Mouse (Mus musculus) midbrain, embryonic 10.5 days (tissue): Measurements from ENCODE around the gene Rcan1. TPM values are rescaled to one million over a fixed set of nuclear protein-coding genes. Genes with fewer than 3 reads are reported as not detected.
A peak's percentile ranks its signal among the peaks of the same experiment; 100 is the strongest.

Experiments used
- DNase-seq: peaks from one replicate; pipeline ENCODE4 v3.0.0-alpha.2; 2017; ENCODE audit warnings: low spot score
- H3K27ac ChIP-seq: fragments of 300-500 bp; sonication (generic); replicated peaks from 2 replicates; pipeline ENCODE4 v1.5.1; 2016; ENCODE audit warnings: mild to moderate bottlenecking
- H3K27me3 ChIP-seq: fragments of 300-500 bp; sonication (generic); 2 replicates; pipeline ENCODE4 v1.6.1; 2016; ENCODE audit warnings: low read depth, mild to moderate bottlenecking; ENCODE audit not compliant: poor library complexity, severe bottlenecking
- H3K36me3 ChIP-seq: fragments of 300-500 bp; sonication (generic); 2 replicates; pipeline ENCODE4 v1.6.1; 2016; ENCODE audit warnings: mild to moderate bottlenecking, moderate library complexity
- H3K4me1 ChIP-seq: fragments of 300-500 bp; sonication (generic); 2 replicates; pipeline ENCODE4 v1.6.1; 2016
- H3K4me3 ChIP-seq: fragments of 300-500 bp; sonication (generic); 2 replicates; pipeline ENCODE4 v1.5.1; 2016; ENCODE audit warnings: mild to moderate bottlenecking, moderate library complexity
- H3K9me3 ChIP-seq: fragments of 300-500 bp; sonication (generic); replicated peaks from 2 replicates; pipeline ENCODE4 v1.6.1; 2016; ENCODE audit warnings: mild to moderate bottlenecking
- WGBS: fragments of 180-500 bp; shearing (Covaris S2); methylation state at CpG from one replicate; pipeline ENCODE4 v1.1.7; 2016; 5-methylcytosine and 5-hydroxymethylcytosine counted together
- polyA plus RNA-seq: library from polyadenylated mRNA; unstranded; fragments of >200 nt; fragmentation: Nextera tagmentation; extraction: Ambion mirVana; gene quantifications from 2 replicates; pipeline ENCODE4 v1.2.1, GENCODE M21; 2016

Rcan1 gene
- polyA plus RNA-seq, 1 experiment from 2014 or later, result 38.8 TPM

DNA sequence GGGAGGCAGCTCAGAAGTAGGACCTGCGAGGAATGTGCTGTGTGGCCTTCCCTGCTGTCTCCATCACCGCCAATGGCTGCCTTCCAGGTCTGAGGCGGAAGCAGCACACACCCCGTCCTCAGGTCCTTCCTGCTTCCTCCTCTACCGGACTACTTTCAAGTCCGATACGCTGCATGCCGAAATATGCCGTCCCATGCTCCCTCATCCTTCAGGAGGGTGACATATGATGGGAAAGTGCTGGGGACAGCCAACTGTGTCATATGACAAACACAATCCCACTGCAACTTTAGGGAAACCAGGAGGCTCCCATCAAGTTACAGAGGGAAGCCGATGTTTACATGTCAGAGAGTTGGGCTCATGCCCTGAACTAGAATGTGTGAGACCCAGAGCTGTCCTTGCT, 67.6 kb downstream of the Rcan1 start:
- DNase-seq, result no peak
- WGBS, result 85% methylated on average over 10 of the region's 10 CpGs
- Histone ChIP-seq H3K27ac (peak overlapping the region; percentile 47), H3K27me3 (peaks cover 21% of the 10 kb centered on the region), H3K36me3 (no peaks in the 10 kb centered on the region), H3K9me3 (no peaks in the 10 kb centered on the region), H3K4me3 (no peak overlapping the region), H3K4me1 (peaks cover 51% of the 10 kb centered on the region)

DNA sequence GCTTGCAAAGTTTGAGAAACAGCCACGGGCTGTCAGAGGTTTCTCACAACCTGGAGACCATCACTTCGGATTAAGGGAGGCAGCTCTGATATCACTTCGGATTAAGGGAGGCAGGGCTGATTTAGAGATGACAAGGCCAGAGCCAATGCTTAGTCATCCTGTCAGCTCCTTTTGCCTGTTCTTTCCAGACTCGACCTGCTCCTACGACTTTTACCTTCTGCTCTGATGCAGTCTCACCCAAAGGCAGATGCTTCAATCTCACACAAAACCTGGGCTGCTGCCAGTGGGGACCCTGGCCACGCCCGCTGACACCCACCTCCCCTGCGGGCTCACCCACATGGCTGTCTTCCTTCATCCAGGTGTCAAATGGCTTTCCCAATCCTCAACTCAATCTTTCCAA, 68.5 kb downstream of the Rcan1 start:
- H3K27me3 ChIP-seq, result peaks cover 27% of the 10 kb centered on the region
- DNase-seq, result no peak
- no peaks in the 10 kb centered on the region for H3K9me3 ChIP-seq
- peaks cover 59% of the 10 kb centered on the region for H3K4me1 ChIP-seq
- H3K27ac ChIP-seq, result peak overlapping the region; percentile 47
- no peak overlapping the region for H3K4me3 ChIP-seq
- H3K36me3 ChIP-seq, result 0 out of 2 replicates have a peak, but pooled peaks cover 1% of the 10 kb centered on the region
- 38% methylated on average over 8 of the region's 8 CpGs for WGBS

DNA sequence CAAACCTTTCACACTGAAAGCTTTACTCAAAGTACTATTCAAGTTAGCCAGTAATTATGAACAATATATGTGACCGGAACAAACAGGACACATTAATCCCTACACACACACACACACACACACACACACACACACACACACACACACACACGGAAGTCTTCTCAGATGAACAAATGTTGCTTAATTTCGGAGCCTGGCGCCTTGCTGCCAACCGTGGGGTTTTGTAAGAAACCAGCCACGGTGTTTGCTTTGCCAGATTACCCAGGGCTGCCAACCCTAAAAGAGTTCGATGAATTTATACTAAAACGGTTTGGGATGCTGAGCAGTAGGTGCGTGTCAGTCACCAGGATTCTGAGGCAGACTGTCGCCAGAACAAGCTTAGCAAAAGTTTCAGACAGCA, 69.5 kb downstream of the Rcan1 start:
- WGBS, result 59% methylated on average over 10 of the region's 10 CpGs
- no peaks in the 10 kb centered on the region for H3K9me3 ChIP-seq
- H3K27me3 ChIP-seq, result peaks cover 27% of the 10 kb centered on the region
- H3K4me3 ChIP-seq, result no peak overlapping the region
- peak overlapping the region; percentile 49; the same call in 1 of the 2 replicates for H3K27ac ChIP-seq
- H3K36me3 ChIP-seq, result peaks cover 11% of the 10 kb centered on the region
- H3K4me1 ChIP-seq, result peaks cover 59% of the 10 kb centered on the region
- no peak for DNase-seq

DNA sequence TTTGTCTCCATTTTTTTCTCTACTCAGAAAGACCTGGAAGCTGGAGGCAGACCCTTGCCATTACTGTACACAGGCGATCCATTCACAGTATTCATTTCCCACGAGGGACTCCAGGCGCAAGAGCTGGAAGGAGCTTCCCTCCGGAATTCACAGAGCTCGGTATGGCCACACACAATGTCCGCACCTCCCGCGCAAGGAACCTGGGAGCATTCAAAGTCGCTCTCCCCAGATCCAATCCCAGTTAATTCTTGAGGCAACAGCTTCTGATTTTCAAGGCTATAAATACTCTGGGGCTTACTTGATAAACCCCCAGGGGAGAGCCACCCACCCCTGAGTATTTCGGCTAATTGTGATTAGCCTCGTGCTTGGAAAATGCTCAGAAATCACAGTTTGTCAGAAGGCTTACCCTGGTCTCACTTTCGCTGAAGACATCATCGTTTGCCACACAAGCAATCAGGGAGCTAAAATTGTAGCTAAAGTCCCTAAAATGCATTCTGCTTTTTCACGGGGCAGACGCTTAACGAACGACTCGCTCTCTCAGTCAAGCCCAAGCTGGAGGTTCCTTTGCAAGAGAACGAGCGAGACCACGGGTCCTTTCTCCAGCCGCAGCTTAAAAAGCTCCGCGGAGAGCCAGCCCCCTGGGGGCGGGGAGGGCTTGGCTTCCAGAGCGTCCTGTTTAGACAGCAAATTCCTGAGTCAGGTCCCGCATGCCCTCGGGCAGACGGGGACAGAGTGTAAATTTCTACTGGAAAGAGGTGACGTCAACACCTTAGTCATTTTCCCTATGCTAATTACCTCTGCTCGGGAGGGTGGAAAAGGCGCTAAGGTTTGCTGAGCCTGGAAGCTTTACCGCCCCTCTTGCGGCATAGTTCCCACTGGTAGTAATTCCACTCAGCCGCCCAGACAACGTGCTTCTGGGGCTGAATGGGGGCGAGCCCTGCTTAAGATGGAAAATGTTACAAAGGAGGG, 70.9 kb downstream of the Rcan1 start:
- peak; percentile 84 for DNase-seq
- peaks cover 26% of the 10 kb centered on the region for H3K36me3 ChIP-seq
- WGBS, result under 1% methylated on average over 37 of the region's 37 CpGs
- peaks cover 27% of the 10 kb centered on the region for H3K27me3 ChIP-seq
- no peaks in the 10 kb centered on the region for H3K9me3 ChIP-seq
- H3K4me3 ChIP-seq, result peak overlapping the region; percentile 57
- peak overlapping the region; percentile 86 for H3K27ac ChIP-seq
- H3K4me1 ChIP-seq, result peaks cover 59% of the 10 kb centered on the region

DNA sequence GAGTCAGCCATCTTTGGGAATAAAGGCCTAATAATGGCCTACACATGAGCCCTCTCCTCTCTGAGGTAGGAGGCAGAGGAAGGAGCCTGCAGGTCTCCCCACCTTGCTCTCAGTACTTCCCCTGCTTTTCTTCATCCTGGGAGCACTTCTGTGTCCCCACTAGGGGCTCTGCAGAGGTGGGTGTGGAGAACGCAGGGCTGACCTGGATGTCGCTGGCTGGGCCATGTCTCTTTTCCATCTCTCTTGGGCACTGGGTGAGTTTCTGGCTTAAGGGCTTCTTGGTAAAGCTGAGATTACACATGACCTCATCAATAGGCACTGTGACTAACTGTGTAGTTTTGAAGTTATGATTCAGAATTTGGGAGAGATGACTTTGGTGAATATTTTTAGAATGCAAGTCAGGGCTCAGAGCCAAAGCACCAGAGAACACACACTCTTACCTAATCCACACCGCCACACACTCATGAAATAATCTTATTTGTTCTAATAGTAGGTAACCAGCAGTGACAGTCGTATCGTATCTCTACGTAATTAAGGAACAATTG, 72.0 kb downstream of the Rcan1 start:
- peaks cover 27% of the 10 kb centered on the region for H3K27me3 ChIP-seq
- H3K4me1 ChIP-seq, result peaks cover 59% of the 10 kb centered on the region
- H3K27ac ChIP-seq, result no peak overlapping the region
- peak overlapping the region; percentile 57 for H3K4me3 ChIP-seq
- H3K36me3 ChIP-seq, result peaks cover 36% of the 10 kb centered on the region
- H3K9me3 ChIP-seq, result no peaks in the 10 kb centered on the region
- no peak for DNase-seq
- WGBS, result 64% methylated on average over 6 of the region's 6 CpGs

DNA sequence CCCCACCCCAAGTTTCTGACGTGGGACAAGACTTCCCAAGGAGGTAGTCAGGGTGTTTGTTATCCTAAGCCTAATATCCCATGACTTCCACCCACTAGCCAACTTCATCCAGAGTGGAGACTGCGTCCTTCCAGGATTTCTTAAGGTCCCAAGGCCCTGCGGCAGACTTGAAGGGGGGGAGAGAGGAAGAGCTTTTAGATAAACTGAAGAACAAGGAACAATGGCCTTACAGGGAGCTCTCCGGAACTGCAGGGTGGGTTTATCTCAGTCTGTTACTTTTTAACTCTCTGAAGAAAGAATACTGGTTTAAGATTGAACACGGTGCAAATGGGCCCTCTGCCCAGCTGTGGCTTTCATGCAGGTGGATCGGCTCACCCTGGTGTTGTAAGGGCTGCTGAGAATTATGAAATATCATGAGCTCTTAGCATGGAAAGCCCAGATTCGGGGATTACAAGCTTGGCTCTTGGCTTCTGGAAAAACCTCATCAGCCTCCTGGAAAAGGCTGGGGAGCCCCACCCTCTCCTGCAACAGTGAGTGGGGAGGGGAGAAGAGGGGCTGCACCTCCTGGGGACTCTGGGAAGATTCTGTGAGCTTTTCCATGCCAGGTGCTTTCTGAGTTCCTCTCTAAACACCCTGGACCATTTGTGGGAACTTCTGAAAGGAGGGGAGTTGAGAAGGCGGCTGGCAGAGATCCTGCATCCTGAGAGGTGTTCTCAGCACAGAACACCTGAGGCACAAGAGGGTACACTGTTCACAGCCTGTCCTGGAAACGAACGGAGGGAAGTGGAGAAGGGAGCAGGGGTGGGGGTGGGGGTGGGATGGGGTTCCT, 72.7 kb downstream of the Rcan1 start:
- H3K4me3 ChIP-seq, result 0 out of 2 replicates have a peak overlapping the region, but pooled peaks have one; percentile 57
- 0 out of 2 replicates have a peak overlapping the region, but pooled peaks have one; percentile 17 for H3K27ac ChIP-seq
- no peaks in the 10 kb centered on the region for H3K9me3 ChIP-seq
- WGBS, result 55% methylated on average over 10 of the region's 10 CpGs
- peaks cover 57% of the 10 kb centered on the region for H3K4me1 ChIP-seq
- H3K36me3 ChIP-seq, result peaks cover 43% of the 10 kb centered on the region
- no peak for DNase-seq
- H3K27me3 ChIP-seq, result peaks cover 27% of the 10 kb centered on the region

DNA sequence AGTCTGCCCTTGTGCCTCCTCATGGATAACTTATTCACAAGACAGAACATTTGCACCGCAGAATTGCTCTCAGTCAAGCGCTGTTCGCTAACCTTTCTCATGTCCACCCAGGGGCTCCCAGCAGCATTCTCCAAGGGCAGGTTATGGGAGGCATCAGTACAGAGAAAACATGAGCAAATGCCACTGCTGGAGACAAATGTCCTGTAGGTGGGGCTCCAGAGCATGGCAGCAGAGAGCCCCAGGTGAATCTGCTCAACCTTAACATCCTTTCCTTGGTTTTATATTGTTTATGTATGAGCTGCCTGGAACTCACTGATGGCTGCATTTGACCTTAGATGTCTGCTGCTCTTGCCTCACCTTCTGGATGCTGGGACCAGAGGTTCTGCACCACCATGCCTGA, 76.9 kb downstream of the Rcan1 start:
- H3K36me3 ChIP-seq, result peaks cover 62% of the 10 kb centered on the region
- H3K4me3 ChIP-seq, result no peak overlapping the region
- peaks cover 19% of the 10 kb centered on the region for H3K4me1 ChIP-seq
- peaks cover 12% of the 10 kb centered on the region for H3K27me3 ChIP-seq
- WGBS, result 97% methylated on average over 3 of the region's 3 CpGs
- no peak overlapping the region for H3K27ac ChIP-seq
- no peaks in the 10 kb centered on the region for H3K9me3 ChIP-seq
- DNase-seq, result no peak

DNA sequence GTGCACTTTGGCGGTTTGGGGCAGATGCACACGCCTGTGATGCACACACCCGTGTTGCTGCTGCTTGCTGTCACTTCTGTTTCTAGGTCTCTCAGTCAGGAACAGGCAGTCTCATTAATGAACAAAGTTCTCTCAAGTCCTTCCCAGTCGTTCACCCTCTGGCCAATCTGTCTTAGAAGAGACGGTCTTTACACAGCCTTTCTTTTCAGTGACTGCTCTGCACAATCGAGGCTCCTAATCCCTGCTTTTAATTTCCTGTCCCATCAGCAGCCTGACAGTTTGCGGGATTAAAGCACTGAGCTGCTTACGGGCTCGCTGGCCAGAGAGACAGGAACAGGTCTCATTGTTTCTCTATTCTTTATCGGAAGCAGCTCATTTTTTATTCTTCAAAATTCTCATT, 83.0 kb downstream of the Rcan1 start:
- H3K9me3 ChIP-seq, result no peaks in the 10 kb centered on the region
- H3K4me1 ChIP-seq, result peaks cover 32% of the 10 kb centered on the region
- H3K4me3 ChIP-seq, result no peak overlapping the region
- peaks cover 16% of the 10 kb centered on the region for H3K36me3 ChIP-seq
- DNase-seq, result no peak
- H3K27ac ChIP-seq, result peak overlapping the region; percentile 35; the same call in 1 of the 2 replicates
- 32% methylated on average over 10 of the region's 10 CpGs for WGBS
- H3K27me3 ChIP-seq, result no peaks in the 10 kb centered on the region

DNA sequence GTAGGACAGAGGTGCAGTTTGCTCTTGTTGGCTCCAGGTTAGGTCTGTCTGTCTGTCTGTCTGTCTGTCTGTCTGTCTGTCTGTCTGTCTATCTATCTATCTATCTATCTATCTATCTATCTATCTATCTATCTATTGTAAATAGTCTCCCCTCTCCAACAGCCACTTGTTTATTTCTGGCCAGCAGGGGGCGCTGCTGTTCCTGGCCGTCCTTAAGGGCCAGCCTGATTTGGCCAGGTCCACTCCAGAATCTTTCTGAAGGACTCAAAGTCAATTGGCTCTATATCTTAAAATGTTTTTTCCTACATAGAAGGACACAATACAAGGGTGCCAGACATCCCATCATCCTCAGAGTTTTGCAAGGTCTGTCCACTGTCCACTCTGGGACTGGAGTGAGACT, 85.6 kb downstream of the Rcan1 start:
- Histone ChIP-seq H3K4me3 (no peak overlapping the region), H3K9me3 (no peaks in the 10 kb centered on the region), H3K4me1 (peaks cover 40% of the 10 kb centered on the region), H3K27me3 (no peaks in the 10 kb centered on the region), H3K36me3 (no peaks in the 10 kb centered on the region), H3K27ac (no peak overlapping the region)
- peak; percentile 70 for DNase-seq
- 6% methylated on average over 2 of the region's 2 CpGs for WGBS

DNA sequence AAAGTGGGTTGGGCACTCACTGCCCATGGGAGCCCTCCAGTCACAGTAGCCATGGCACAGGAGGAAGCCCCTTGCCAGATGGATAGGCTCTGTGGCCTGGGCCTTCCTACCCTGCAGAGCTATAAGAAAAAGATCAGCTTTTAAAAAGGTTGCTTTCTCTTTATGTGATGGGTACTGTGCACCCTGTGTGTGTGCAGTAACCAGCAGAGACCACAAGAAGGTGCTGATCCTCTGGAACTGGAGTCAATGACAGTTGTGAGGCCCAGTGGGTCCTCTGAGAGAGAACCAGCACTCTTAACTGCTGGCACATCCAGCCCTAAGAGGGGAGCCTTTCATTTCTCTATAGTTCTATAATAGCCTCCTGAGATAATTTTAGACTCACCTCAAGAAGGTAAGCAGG, 87.3 kb downstream of the Rcan1 start:
- no peak overlapping the region for H3K27ac ChIP-seq
- no peak overlapping the region for H3K4me3 ChIP-seq
- DNase-seq, result no peak
- no peaks in the 10 kb centered on the region for H3K9me3 ChIP-seq
- H3K27me3 ChIP-seq, result no peaks in the 10 kb centered on the region
- H3K36me3 ChIP-seq, result no peaks in the 10 kb centered on the region
- peaks cover 33% of the 10 kb centered on the region for H3K4me1 ChIP-seq

DNA sequence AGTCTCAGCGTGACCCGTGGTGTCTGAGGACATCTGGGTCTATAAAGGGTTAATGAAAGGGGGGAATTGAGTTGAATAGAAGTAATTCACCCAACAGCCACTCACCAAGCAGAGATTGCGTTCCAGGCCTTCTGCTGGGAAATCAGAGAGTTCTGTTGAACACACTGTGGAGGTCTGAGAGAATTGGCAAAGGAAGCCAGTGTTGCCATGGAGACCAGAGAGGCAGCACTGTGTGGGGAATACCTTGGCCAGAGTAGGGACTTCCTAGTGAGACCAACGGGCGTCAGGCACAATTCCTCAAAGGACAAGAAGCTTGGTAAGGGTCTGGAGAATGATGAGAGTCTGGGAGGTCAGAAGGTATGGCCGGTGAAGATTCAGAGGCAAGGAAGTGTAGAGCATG, 88.2 kb downstream of the Rcan1 start:
- Histone ChIP-seq H3K36me3 (no peaks in the 10 kb centered on the region), H3K4me3 (no peak overlapping the region), H3K27me3 (no peaks in the 10 kb centered on the region), H3K27ac (no peak overlapping the region), H3K9me3 (no peaks in the 10 kb centered on the region), H3K4me1 (peaks cover 24% of the 10 kb centered on the region)
- 56% methylated on average over 6 of the region's 6 CpGs for WGBS
- DNase-seq, result no peak

DNA sequence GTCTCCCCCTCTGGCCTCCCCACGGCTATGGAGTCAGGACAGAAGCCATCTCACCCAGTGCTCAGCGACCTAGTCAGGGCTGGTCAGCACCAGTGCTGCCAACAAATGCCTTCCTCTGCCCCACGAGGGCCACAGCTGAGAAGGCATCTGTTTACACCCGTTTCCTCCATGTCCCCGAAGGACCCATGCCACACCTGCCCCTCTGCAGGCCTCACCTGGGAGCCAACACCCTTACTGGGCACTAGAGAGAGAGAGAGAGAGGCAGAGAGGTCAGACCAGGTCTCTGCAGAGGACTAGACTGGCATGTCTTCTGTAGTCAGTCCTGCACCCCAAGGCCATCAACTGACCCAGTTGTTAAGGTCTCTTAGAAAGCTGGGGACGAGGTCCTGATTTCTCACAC, 89.6 kb downstream of the Rcan1 start:
- WGBS, result 81% methylated on average over 6 of the region's 6 CpGs
- H3K36me3 ChIP-seq, result no peaks in the 10 kb centered on the region
- no peaks in the 10 kb centered on the region for H3K9me3 ChIP-seq
- DNase-seq, result no peak
- no peaks in the 10 kb centered on the region for H3K27me3 ChIP-seq
- H3K27ac ChIP-seq, result no peak overlapping the region
- peaks cover 16% of the 10 kb centered on the region for H3K4me1 ChIP-seq
- H3K4me3 ChIP-seq, result no peak overlapping the region
